Mouse (Mus musculus) right cerebral cortex, adult 2 months (tissue): ENCODE measurements around the gene Gm20458.

Experiments used
- DNase-seq, 2 experiments: peaks; one replicate each; pipeline ENCODE4 v3.0.0; 2021 to 2022; ENCODE audit warnings: low spot score in 2 of 2

Gene Gm20458

GRCm38 (mm10) chr2:164537003-164537402, 76.2 kb downstream of the Gm20458 start:
- DNase-seq = no peak
